Mouse (Mus musculus): ENCODE results near the gene Taf10.

Gene Taf10

GRCm38 (mm10) chr7:105743926-105744590 is at the start of gene Taf10:
Taf10 (minus strand) TSS chr7:105744361.
- peak; percentile 93 for DNase-seq

GRCm38 (mm10) chr7:105793701-105794100 is 49.5 kb upstream of the Taf10 start:
- no peak for DNase-seq

- no peak for DNase-seq
Measured at GRCm38 (mm10) chr7:105791147-105791546, 47.0 kb upstream of the Taf10 start.

- DNase-seq = no peak
Measured at GRCm38 (mm10) chr7:105787285-105788140, 43.4 kb upstream of the Taf10 start, which contains the start of gene Dchs1. Dchs1 (minus strand) TSS chr7:105787654.

- no peak for DNase-seq
Measured at GRCm38 (mm10) chr7:105786506-105787284, 42.5 kb upstream of the Taf10 start.

- no peak for DNase-seq
Measured at GRCm38 (mm10) chr7:105784556-105784955, 40.4 kb upstream of the Taf10 start.

- DNase-seq = no peak
Measured at GRCm38 (mm10) chr7:105783861-105784260, 39.7 kb upstream of the Taf10 start.

- DNase-seq = peak; percentile 70
Measured at GRCm38 (mm10) chr7:105778553-105779265, 34.5 kb upstream of the Taf10 start.

GRCm38 (mm10) chr7:105777797-105778552 is 33.8 kb upstream of the Taf10 start:
- DNase-seq = peak; percentile 63

GRCm38 (mm10) chr7:105777316-105777715 is 33.2 kb upstream of the Taf10 start:
- DNase-seq = no peak

- DNase-seq = no peak
Measured at GRCm38 (mm10) chr7:105776026-105776425, 31.9 kb upstream of the Taf10 start.

- no peak for DNase-seq
Measured at GRCm38 (mm10) chr7:105774661-105775060, 30.5 kb upstream of the Taf10 start.

GRCm38 (mm10) chr7:105773041-105773440 is 28.9 kb upstream of the Taf10 start:
- no peak for DNase-seq

- DNase-seq = no peak
Measured at GRCm38 (mm10) chr7:105772331-105772730, 28.2 kb upstream of the Taf10 start.

GRCm38 (mm10) chr7:105769959-105770358 is 25.8 kb upstream of the Taf10 start:
- no peak for DNase-seq

- DNase-seq = peak; percentile 33
Measured at GRCm38 (mm10) chr7:105767729-105768165, 23.6 kb upstream of the Taf10 start.

- DNase-seq = no peak
Measured at GRCm38 (mm10) chr7:105764331-105764730, 20.2 kb upstream of the Taf10 start.

GRCm38 (mm10) chr7:105762517-105763270 is 18.5 kb upstream of the Taf10 start:
- no peak for DNase-seq

GRCm38 (mm10) chr7:105761813-105762484 is 17.8 kb upstream of the Taf10 start:
- DNase-seq = no peak

GRCm38 (mm10) chr7:105753281-105753680 is 9.1 kb upstream of the Taf10 start:
- DNase-seq = no peak

All from lung, postnatal 36 days (tissue).